In the genomic region with DNA sequence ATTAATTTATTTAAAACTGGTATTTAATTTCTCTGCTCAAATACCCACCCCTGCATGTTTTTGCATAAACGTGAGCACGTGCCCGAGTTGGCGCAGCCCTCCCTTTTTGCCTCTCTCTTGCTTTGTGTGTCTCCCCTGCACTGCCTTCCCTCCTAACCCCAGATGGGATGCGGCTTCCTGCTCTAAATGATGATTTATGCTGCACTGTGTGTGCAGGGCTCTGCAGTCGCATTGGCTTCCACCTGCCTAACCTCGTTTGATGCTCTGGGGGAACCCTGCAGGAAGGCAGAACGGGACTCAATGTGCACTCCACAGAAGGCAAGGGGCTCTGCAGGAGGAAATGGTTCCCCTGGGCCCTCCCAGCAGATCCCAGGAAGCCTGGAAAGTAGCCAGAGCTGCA, we compare ENCODE assay signal across 15 mouse cellular contexts.
DNase-seq lines count a peak whose midpoint lies in the region; ATAC-seq and TF ChIP-seq lines count a peak whose summit lies in the region.
"Had no signal": no experiment of that assay in that cellular context is flagged by ENCODE, and none has a peak within 500 bp of the region (broad histone marks: within the 10 kb centered on the region; RNA-seq: fewer than 3 reads in every experiment).

No protein-coding gene starts in this region.

- WGBS in stomach, embryonic 14.5 days: 30% methylated on average over 8 of the region's 8 CpGs
- 39% methylated on average over 8 of the region's 8 CpGs for WGBS in stomach, postnatal 0 days
- 21% methylated on average over 8 of the region's 8 CpGs for WGBS in hindbrain, embryonic 13.5 days
- WGBS in midbrain, embryonic 13.5 days: 28% methylated on average over 8 of the region's 8 CpGs

- H3K9me3 ChIP-seq in stomach, embryonic 14.5 days (ENCODE audit: control insufficient read depth, low read depth, low read length): no peaks in the 10 kb centered on the region
- H3K9me3 ChIP-seq in stomach, postnatal 0 days (ENCODE audit: control insufficient read depth, low read length): no peaks in the 10 kb centered on the region
- H3K9me3 ChIP-seq in hindbrain, embryonic 13.5 days: no peaks in the 10 kb centered on the region
- no peaks in the 10 kb centered on the region for H3K9me3 ChIP-seq in midbrain, embryonic 13.5 days
- H3K9me3 ChIP-seq: limb, embryonic 13.5 days had no signal

- no peaks in the 10 kb centered on the region for H3K27me3 ChIP-seq in stomach, embryonic 14.5 days (ENCODE audit: control insufficient read depth, insufficient read depth, low read length)
- H3K27me3 ChIP-seq in stomach, postnatal 0 days (ENCODE audit: control insufficient read depth, insufficient read depth, low read length): no peaks in the 10 kb centered on the region
- H3K27me3 ChIP-seq in hindbrain, embryonic 13.5 days: 0 out of 2 replicates have a peak, but pooled peaks cover 6% of the 10 kb centered on the region
- H3K27me3 ChIP-seq in midbrain, embryonic 13.5 days: no peaks in the 10 kb centered on the region
- H3K27me3 ChIP-seq: CH12.LX had no signal

- no peak overlapping the region for H3K4me2 ChIP-seq in stomach, embryonic 14.5 days (replicated peaks; ENCODE audit: low read depth, low read length)
- no peak overlapping the region for H3K4me2 ChIP-seq in stomach, postnatal 0 days (replicated peaks; ENCODE audit: low read depth)
- no peak overlapping the region for H3K4me2 ChIP-seq in hindbrain, embryonic 13.5 days
- H3K4me2 ChIP-seq in midbrain, embryonic 13.5 days (replicated peaks): no peak overlapping the region
- H3K4me2 ChIP-seq: limb, embryonic 13.5 days had no signal

- TF ChIP-seq CTCF in stomach, postnatal 0 days (IDR thresholded peaks at IDR 0.05; ENCODE audit: low read depth): no peak

- no peak for TF ChIP-seq EP300 in stomach, postnatal 0 days (optimal IDR thresholded peaks at IDR 0.05)

- no peak overlapping the region for H3K27ac ChIP-seq in stomach, embryonic 14.5 days (ENCODE audit: low read length)
- no peak overlapping the region for H3K27ac ChIP-seq in stomach, postnatal 0 days (replicated peaks)
- H3K27ac ChIP-seq in hindbrain, embryonic 13.5 days: peak overlapping the region; percentile 85
- H3K27ac ChIP-seq in midbrain, embryonic 13.5 days: peak overlapping the region; percentile 82
- H3K27ac ChIP-seq: layer of hippocampus, adult 2 months; limb, embryonic 13.5 days had no signal

- H3K4me1 ChIP-seq in stomach, embryonic 14.5 days (ENCODE audit: control insufficient read depth, insufficient read depth, low read length): peaks cover 8% of the 10 kb centered on the region; the same call in 1 of the 2 replicates
- no peaks in the 10 kb centered on the region; the same call in 1 of the 2 replicates for H3K4me1 ChIP-seq in stomach, postnatal 0 days (replicated peaks; ENCODE audit: control insufficient read depth, insufficient read depth)
- peaks cover 64% of the 10 kb centered on the region for H3K4me1 ChIP-seq in hindbrain, embryonic 13.5 days (replicated peaks)
- peaks cover 58% of the 10 kb centered on the region for H3K4me1 ChIP-seq in midbrain, embryonic 13.5 days (replicated peaks)

- no peak overlapping the region for H3K9ac ChIP-seq in stomach, embryonic 14.5 days (replicated peaks; ENCODE audit: low read depth, low read length)
- no peak overlapping the region for H3K9ac ChIP-seq in stomach, postnatal 0 days (ENCODE audit: low read length)
- peak overlapping the region; percentile 46; the same call in 1 of the 2 replicates for H3K9ac ChIP-seq in hindbrain, embryonic 13.5 days
- no peak overlapping the region for H3K9ac ChIP-seq in midbrain, embryonic 13.5 days (replicated peaks)
- H3K9ac ChIP-seq: limb, embryonic 13.5 days had no signal

- peak; percentile 54; the same call in 1 of the 2 replicates for ATAC-seq in stomach, embryonic 14.5 days (ENCODE audit: insufficient number of reproducible peaks, insufficient read depth, low FRiP score, low read depth)
- ATAC-seq in stomach, postnatal 0 days (ENCODE audit: low FRiP score, low TSS enrichment): no peak
- ATAC-seq in hindbrain, embryonic 13.5 days (ENCODE audit: low FRiP score): peak; percentile 67
- peak; percentile 68; the same call in 1 of the 2 replicates for ATAC-seq in midbrain, embryonic 13.5 days
- no peak for ATAC-seq in CD4-positive, CD25-positive, alpha-beta regulatory T cell, adult 4 months
- ATAC-seq: Patski had no signal

- H3K36me3 ChIP-seq in stomach, embryonic 14.5 days (ENCODE audit: control insufficient read depth, insufficient read depth, low read length): no peaks in the 10 kb centered on the region
- H3K36me3 ChIP-seq in stomach, postnatal 0 days (ENCODE audit: control insufficient read depth, insufficient read depth, low read length): no peaks in the 10 kb centered on the region
- H3K36me3 ChIP-seq in hindbrain, embryonic 13.5 days: no peaks in the 10 kb centered on the region
- H3K36me3 ChIP-seq in midbrain, embryonic 13.5 days: no peaks in the 10 kb centered on the region
- H3K36me3 ChIP-seq: limb, embryonic 13.5 days had no signal

- no peak overlapping the region for H3K4me3 ChIP-seq in stomach, embryonic 14.5 days (ENCODE audit: low read depth, low read length)
- no peak overlapping the region for H3K4me3 ChIP-seq in stomach, postnatal 0 days (ENCODE audit: low read depth, low read length)
- no peak overlapping the region for H3K4me3 ChIP-seq in hindbrain, embryonic 13.5 days
- no peak overlapping the region for H3K4me3 ChIP-seq in midbrain, embryonic 13.5 days (replicated peaks)
- H3K4me3 ChIP-seq: layer of hippocampus, adult 2 months; limb, embryonic 13.5 days had no signal

- DNase-seq in stomach, postnatal 0 days (ENCODE audit: low spot score): no peak
- no peak for DNase-seq in spleen, adult 18-20 months
- no peak for DNase-seq in urinary bladder, postnatal 10 days (ENCODE audit: low spot score)
- DNase-seq: adrenal gland, adult 2 months; heart, postnatal 14 days; kidney, adult 8-10 months; lung, adult 2 months had no signal

Comparison
In these comparisons a context has a peak if more than half of its experiments do, and no peak if none do; other contexts are left out.
1. ATAC-seq: peak in stomach, embryonic 14.5 days (single experiment), hindbrain, embryonic 13.5 days (single experiment) and midbrain, embryonic 13.5 days (single experiment); none in stomach, postnatal 0 days (single experiment) and CD4-positive, CD25-positive, alpha-beta regulatory T cell, adult 4 months (single experiment).
2. H3K27ac ChIP-seq: peak in hindbrain, embryonic 13.5 days (single experiment) and midbrain, embryonic 13.5 days (single experiment); none in stomach, embryonic 14.5 days (single experiment) and stomach, postnatal 0 days (single experiment).